Mouse (Mus musculus) liver, embryonic 14.5 days (tissue): ENCODE data around the gene Thumpd3.

ENCODE experiments used
- CTCF ChIP-seq: IDR thresholded peaks from 2 replicates; pipeline ENCODE4 v1.5.1; 2016; ENCODE audit warnings: antibody characterized with exemption, low read depth, control low read depth
- EP300 ChIP-seq: IDR thresholded peaks from 2 replicates; pipeline ENCODE4 v1.6.1; 2016; ENCODE audit warnings: antibody characterized with exemption, low read depth

DNA sequence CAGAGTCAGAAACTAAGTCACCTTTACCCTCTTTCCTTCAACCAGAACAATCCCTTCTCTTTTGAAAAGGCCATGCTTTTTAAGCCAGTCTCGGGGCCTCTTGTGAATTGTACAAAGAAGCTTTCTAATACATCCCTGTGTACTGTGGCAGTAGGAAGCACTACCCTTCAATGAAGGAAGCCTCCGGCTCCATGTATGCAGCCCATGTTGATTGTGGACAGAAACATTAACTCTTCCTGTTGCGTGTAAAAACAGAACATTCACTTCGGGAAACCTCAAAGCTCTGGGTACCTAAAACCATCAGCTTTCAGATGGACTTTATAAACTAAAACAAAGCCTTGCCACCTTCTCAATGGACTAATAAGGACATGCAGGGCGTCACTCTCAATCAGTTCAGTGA is 20.3 kb upstream of the Thumpd3 start:
- TF ChIP-seq CTCF (no peak), EP300 (no peak)
